Mouse (Mus musculus) heart, postnatal 10 days (tissue): Measurements from ENCODE around the gene Evx2. TPM values are rescaled to one million over a fixed set of nuclear protein-coding genes. Genes with fewer than 3 reads are reported as not detected.

Experiments used
- DNase-seq, 2 experiments: peaks; one replicate each; pipeline ENCODE4 v3.0.0; 2021
- intact Hi-C: fragments of 180-260 bp; cut with DNase I; formaldehyde crosslinking; loops from one replicate; pipeline ENCODE4 v1.15.1; 2025
- total RNA-seq, 2 experiments: library from RNA; stranded (reverse); gene quantifications; 2 replicates each; pipeline ENCODE4 v1.2.3; 2021

Evx2 gene
- total RNA-seq, 2 experiments from 2014 or later: not detected

- intact Hi-C loops: no loop called here
- DNase-seq: no peak
These were observed 24.2 kb upstream of the Evx2 start for GRCm38 (mm10) chr2:74683471-74683951.

- intact Hi-C loops: no loop called here
These were observed 23.4 kb upstream of the Evx2 start for GRCm38 (mm10) chr2:74682796-74683195.

DNA sequence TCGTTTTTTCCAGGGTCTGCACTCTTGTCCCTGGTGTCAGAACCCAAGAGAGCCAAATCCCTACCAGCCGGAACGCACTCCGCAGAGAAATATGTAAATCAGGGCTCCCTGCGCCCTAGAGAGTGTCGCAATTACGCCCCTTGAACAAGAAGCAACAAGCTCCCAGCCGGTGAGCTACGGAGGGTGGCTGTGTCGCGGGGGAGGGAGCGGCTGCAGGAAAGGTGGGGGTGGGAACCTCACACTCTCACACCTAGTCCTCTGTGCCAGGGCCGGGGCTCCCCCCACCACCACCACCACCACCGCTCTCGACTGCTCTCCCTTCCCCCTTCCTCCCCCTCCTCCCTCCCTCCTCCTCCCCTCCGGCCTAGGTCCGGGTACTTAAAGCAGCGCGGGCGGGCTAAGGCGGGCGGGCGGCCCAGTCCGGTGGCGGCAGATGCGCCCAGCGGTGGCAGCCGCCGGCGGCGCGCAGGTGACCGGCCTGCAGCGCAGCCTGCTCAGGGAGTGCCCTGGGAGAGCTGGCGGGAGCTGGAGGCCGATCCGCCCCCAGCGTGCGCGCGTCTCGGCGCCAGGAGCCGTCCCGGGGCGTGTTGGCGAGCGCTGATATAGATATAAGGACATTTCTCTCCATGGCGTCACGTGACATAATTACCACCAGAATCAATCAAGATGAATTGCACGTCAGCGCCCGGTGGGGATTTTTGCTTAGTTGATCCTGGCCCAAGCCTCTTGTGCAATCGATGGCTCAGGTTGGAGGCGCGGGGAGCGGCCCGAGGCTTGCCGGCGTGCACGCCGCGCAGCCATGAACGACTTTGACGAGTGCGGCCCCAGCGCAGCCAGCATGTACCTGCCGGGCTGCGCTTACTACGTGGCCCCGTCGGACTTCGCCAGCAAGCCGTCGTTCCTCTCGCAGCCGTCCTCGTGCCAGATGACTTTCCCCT, 22.5 kb upstream of the Evx2 start:
- peak in 1 of 2 experiments; percentile 22 for DNase-seq
- intact Hi-C loops: no loop called here

More at GRCm38 (mm10) chr2:74682796-74683195, 23.4 kb upstream of the Evx2 start:
- no peak for DNase-seq

DNA sequence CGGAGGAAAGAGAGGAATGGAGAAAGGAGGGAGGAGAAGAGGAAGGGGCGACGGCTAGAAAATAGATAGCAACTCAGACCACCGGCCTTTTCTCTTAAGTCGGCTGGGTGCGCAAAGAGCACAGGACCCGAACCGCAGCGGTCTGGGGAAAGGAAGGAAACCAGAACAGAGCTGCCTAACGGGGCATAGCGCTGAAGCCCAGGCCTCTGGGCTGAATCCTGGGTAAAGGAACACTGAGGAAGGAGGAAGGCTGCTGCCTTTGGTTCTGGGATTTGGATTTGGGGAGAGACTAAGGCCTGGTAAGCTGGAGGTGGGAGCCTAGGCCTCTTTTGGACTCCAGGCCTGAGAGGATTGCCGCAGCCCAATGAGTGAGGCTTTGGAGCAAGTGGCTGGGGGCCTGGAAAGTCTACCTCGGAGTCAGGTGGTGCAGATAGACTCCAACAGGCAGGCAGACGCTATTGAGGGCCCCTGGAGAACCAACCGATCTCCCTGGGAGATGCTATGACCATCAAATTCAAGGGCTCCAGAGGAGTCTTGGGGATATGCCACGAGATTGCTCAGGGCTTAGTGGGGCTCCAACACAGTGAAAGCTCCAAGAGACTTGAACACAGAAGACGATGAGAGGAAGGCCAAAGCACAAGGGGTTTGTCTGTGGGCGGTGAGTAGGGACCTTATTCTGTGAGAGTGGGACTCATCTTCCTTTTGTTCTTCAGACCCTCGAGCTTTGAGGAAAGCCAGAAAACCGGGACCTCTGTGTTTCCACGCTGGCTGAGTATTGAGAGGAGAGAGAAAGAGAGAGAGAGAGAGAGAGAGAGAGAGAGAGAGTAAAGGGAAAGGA, 21.4 kb upstream of the Evx2 start:
- intact Hi-C loops: no loop called here
- no peak for DNase-seq

- no peak for DNase-seq
- intact Hi-C loops: no loop called here
These were observed 20.6 kb upstream of the Evx2 start for GRCm38 (mm10) chr2:74679980-74680379.

DNA sequence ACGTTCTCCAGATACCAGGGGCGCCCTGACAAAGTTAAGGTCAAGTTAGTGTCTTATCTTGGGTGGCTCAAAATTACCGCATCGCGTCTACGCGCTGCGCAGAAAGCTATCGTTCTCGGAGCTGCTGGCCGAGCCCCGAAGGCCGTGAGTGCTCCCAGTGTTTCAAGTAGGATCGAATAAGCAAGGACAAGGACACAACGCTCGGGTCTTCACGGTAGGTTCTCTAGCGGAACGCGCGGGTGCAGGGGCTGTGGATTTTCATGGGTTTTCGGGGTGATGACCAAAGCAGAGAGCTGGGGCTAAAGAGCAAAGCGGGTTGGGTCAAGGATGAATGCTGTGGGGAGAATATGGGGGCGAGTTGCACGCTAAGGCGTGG, 20.2 kb upstream of the Evx2 start:
- intact Hi-C loops: no loop called here
- DNase-seq: peak in 1 of 2 experiments; percentile 18

DNA sequence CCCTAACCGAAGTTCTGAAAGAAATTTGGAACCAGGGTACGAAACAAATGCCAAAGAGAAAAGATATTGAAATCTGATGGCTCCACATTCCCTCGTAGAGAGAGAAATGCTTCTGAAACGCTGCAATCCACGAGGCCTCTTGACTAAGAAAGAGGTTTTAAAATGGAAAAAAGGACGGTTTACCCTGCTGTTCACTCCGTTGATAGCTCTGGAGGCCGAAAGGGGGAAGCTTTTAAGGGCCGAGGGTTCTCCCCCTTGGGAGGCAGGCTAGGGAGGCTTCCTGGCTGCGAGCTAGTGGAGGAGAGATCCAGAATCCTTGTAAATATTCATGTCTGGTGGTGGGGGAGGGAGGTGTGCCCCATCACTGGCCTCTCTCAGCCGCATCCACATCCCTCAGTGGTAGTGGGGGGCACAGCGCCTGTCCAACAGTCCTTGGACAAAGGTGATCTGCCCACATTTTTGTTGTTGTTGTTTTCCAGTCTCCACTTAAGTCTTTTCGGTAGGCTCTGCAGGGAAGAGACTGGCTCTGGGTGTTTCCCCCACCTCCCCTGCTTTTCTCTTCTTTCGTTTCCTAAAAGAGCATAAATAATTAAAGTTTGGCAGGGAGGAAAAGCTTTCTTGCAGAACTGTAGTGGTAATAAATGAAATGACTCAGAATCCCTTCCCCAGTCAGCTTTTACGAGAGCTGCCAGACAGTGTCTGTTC, 19.7 kb upstream of the Evx2 start, which contains the start of gene Hoxd11:
TSS of gene Hoxd11 (plus strand) at position 667 of the 705 bp plus-strand sequence.
- no peak for DNase-seq
- intact Hi-C loops: no loop called here

DNA sequence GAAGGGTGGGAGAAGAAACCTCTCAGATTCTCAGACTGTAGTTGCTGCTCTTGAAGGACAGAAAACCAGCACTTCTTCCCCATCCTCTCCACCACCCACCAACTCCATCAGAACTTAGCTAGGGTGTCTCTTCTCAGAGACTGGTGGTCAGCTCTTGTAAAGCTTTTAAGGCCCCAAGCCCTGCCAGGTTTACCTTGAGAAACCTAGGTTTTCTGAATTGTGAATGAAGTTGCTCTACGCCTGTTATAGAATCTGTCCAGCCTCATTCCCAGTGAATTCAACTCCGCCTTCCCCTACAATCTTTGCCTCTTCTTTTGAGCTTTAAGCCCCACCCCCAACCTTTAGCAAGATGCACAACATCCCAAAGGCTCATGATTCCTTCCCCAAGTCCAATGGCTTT, 17.7 kb upstream of the Evx2 start:
- no peak for DNase-seq
- intact Hi-C loops: no loop called here

GRCm38 (mm10) chr2:74676376-74677052, 17.2 kb upstream of the Evx2 start:
- intact Hi-C loops: no loop called here

GRCm38 (mm10) chr2:74675666-74676282, 16.4 kb upstream of the Evx2 start:
- intact Hi-C loops: no loop called here
- DNase-seq: no peak

More at GRCm38 (mm10) chr2:74676376-74677052, 17.2 kb upstream of the Evx2 start:
- no peak for DNase-seq

DNA sequence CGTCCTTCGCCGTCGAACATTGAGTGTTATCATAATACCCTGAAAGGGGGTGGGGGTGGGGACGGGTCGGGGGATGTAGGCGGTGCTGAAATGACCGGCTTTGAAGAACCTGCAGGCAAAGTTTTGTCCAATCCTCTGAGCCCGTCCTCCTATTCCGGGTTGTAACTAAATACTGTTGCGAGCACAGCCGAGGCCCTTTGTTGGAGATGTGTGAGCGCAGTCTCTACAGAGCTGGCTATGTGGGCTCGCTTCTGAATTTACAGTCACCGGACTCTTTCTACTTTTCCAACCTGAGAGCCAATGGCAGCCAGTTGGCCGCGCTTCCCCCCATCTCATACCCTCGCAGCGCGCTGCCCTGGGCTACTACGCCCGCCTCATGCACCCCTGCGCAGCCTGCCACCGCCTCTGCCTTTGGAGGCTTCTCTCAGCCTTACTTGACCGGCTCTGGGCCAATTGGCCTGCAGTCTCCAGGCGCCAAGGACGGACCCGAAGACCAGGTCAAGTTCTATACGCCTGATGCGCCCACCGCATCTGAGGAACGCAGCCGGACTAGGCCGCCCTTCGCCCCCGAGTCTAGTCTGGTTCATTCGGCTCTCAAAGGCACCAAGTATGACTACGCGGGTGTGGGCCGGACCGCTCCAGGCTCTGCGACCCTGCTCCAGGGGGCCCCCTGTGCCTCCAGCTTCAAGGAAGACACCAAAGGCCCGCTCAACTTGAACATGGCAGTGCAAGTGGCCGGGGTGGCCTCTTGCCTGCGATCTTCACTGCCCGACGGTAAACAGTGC, 15.7 kb upstream of the Evx2 start, which contains the start of gene Hoxd12:
TSS of gene Hoxd12 (plus strand) at position 133 of the 785 bp plus-strand sequence.
- no peak for DNase-seq
- intact Hi-C loops: loop anchor here (5.0 kb wide), 1 partner anchor 1103 kb away; no protein-coding TSS in a partner anchor

DNA sequence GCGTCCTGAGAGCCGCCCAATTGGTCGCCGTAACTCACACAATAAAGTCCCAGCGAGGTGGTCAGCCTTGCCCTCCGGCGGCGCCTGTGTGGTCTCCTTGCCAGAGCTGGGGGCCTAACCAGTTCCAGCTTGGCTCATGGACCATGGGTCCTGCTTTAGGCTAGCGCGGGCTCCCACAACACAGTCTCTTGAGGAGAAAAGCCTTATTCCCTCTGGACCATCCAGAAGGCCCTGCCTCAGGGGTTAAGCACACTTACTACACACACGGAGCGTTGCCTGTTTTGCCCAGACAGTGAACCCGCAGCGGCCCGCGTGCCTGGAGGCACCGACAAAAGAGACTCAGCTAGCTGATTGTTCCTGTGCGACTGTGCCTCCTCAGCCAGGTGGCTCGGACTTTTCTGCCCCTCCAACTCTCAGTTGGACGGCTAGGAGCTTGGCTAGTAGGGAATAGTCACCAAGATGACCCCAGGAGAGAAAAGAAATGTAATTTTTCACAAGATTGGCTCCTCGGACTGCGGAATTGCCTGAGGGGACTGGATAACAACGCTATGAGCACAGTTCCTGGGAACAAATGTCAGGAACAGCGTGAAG, 14.6 kb upstream of the Evx2 start:
- DNase-seq: no peak
- intact Hi-C loops: loop anchor here (5.0 kb wide), 1 partner anchor 1102 kb away; no protein-coding TSS in a partner anchor

DNA sequence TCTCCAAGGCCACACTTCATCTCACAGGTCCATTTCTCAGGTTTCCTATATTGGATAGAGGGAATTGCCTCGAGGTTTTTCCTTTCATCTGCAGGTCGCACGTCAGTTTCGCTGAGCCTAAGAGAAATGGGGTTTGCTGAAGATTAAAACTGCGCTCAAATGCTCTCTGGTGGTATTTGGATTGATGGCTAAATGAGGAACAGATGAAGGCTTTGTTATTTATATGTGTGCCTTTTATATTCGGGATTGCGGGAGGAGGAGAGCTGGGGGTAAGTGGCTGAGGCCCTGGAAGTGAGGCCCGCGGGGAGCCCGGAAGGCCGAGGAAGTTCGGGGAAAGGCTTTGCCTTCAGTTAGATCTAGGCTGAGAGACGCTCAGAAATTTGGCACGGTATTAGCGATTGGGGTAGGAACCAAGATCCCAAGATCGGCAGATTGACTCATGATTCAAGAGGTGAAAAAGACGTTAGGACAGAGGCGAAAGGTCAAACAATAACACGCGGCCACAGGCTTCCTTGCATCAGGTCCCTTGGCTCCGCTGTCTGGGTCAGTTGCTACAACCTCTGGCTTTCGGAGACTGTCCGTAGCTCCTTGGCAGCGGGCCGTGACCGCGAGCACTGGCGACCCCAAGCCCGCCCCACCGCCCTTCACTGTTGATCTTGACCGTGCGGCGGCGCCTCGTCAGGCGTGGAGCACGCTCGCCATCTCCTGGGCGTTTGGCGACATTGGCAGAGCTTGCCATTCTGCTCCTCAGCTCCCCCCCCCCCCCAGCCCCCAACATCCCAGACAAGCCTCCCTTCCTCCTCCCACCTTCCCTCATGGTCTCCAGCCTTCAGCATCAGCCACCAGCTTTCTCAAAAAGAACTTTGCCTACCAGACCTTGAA, 13.4 kb upstream of the Evx2 start:
- intact Hi-C loops: loop anchor here (5.0 kb wide), 1 partner anchor 1100 kb away; no protein-coding TSS in a partner anchor
- peak; percentile 50 to 69 for DNase-seq

GRCm38 (mm10) chr2:74671847-74672246, 12.5 kb upstream of the Evx2 start:
- no peak for DNase-seq
- intact Hi-C loops: loop anchor here (5.0 kb wide), 1 partner anchor 1100 kb away; no protein-coding TSS in a partner anchor

GRCm38 (mm10) chr2:74670632-74671188, 11.4 kb upstream of the Evx2 start:
- intact Hi-C loops: loop anchor here (5.0 kb wide), 1 partner anchor 1098 kb away; no protein-coding TSS in a partner anchor
- no peak for DNase-seq

DNA sequence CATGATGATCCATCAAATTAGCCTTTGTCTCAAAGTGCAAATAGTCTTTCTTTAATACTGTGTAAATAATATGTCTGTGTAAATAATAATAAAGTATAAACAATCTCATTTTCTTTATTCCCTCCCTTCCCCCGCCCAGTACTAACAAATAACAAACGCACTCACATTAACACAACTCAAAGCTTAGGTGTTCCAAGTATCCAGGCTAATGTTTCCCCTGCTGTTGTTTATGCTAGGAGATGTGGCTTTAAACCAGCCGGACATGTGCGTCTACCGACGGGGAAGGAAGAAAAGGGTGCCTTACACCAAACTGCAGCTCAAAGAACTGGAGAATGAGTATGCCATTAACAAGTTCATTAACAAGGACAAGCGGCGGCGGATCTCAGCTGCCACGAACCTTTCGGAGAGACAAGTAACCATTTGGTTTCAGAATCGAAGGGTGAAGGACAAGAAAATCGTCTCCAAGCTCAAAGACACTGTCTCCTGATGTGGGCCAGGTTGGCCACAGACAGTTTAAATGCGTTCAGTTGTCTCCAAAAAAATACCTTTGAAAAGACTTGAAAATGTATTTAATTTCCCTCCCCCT, 10.4 kb upstream of the Evx2 start:
- intact Hi-C loops: loop anchor here (5.0 kb wide), 1 partner anchor 1097 kb away; no protein-coding TSS in a partner anchor

More for the DNA sequence above, 10.4 kb upstream of the Evx2 start:
- peak in 1 of 2 experiments; percentile 32 for DNase-seq
